Mouse (Mus musculus) midbrain, embryonic 16.5 days (tissue): ENCODE data around the gene Gab2. TPM values are rescaled to one million over a fixed set of nuclear protein-coding genes. Genes with fewer than 3 reads are reported as not detected.

Experiments
- ATAC-seq: fragments of 200-750 bp; cut with Nextera tagmentation; 2 replicates; pipeline ENCODE4 v1.8.0; 2017; ENCODE audit warnings: moderate TSS enrichment
- H3K27ac ChIP-seq: fragments of 300-500 bp; sonication (generic); 2 replicates; pipeline ENCODE4 v1.5.1; 2014; ENCODE audit warnings: mild to moderate bottlenecking, low read length, mixed read lengths
- H3K27me3 ChIP-seq: fragments of 300-500 bp; sonication (generic); 2 replicates; pipeline ENCODE4 v1.6.1; 2014; ENCODE audit warnings: low read depth, low read length, mixed read lengths; ENCODE audit not compliant: control insufficient read depth, insufficient read depth
- H3K36me3 ChIP-seq: fragments of 300-500 bp; sonication (generic); 2 replicates; pipeline ENCODE4 v1.6.1; 2014; ENCODE audit warnings: mild to moderate bottlenecking, low read length, moderate library complexity, mixed read lengths; ENCODE audit not compliant: control insufficient read depth, insufficient read depth
- H3K4me1 ChIP-seq: fragments of 300-500 bp; sonication (generic); 2 replicates; pipeline ENCODE4 v1.6.1; 2014; ENCODE audit warnings: mild to moderate bottlenecking, low read length, mixed read lengths; ENCODE audit not compliant: control insufficient read depth, insufficient read depth
- H3K4me2 ChIP-seq: fragments of 300-500 bp; sonication (generic); 2 replicates; pipeline ENCODE4 v1.6.1; 2014; ENCODE audit warnings: mild to moderate bottlenecking, low read length, mixed read lengths
- H3K4me3 ChIP-seq: fragments of 300-500 bp; sonication (generic); 2 replicates; pipeline ENCODE4 v1.5.1; 2014; ENCODE audit warnings: low read depth, mild to moderate bottlenecking, low read length, moderate library complexity, mixed read lengths
- H3K9ac ChIP-seq: fragments of 300-500 bp; sonication (generic); 2 replicates; pipeline ENCODE4 v1.6.1; 2014; ENCODE audit warnings: low read depth, low read length, mixed read lengths
- H3K9me3 ChIP-seq: fragments of 300-500 bp; sonication (generic); replicated peaks from 2 replicates; pipeline ENCODE4 v1.6.1; 2014; ENCODE audit warnings: mild to moderate bottlenecking, low read length, mixed read lengths; ENCODE audit not compliant: control insufficient read depth, poor library complexity, severe bottlenecking
- WGBS: fragments of 180-500 bp; shearing (Covaris S2); extraction: QIAGEN DNeasy Blood & Tissue Kit; methylation state at CpG from one replicate; pipeline ENCODE4 v1.1.7; 2014; 5-methylcytosine and 5-hydroxymethylcytosine counted together
- polyA plus RNA-seq: library from polyadenylated mRNA; unstranded; fragments of >200 nt; fragmentation: Nextera tagmentation; extraction: Ambion mirVana; gene quantifications from 2 replicates; pipeline ENCODE4 v1.2.1, GENCODE M21; 2015

The Gab2 gene
- polyA plus RNA-seq, 1 experiment from 2014 or later: 20.3 TPM

DNA sequence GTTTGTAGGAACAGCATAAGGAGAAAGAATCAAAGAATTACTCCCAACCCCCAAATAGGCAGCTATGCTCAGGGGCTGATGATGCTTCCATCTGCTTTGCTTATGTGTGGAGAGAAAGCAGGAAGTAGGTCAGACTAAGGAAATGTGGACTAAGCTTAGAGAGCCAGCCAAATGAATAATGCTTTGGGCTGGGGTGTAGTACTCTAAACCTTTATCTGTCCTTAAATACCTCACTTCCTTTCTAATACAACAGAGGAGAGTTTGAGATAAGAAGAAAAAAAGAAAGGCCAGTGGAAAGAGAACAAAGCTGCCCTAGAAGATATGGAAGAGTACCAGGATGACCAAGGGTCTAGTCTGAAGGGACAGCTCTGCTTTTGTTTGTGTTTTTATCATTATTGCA lies 189.0 kb downstream of the Gab2 start:
- no peak overlapping the region for H3K4me3 ChIP-seq
- 0 out of 2 replicates have a peak, but pooled peaks cover 3% of the 10 kb centered on the region for H3K36me3 ChIP-seq
- no peak for ATAC-seq
- no peak overlapping the region for H3K27ac ChIP-seq
- no peaks in the 10 kb centered on the region for H3K27me3 ChIP-seq
- H3K9ac ChIP-seq: no peak overlapping the region
- H3K4me1 ChIP-seq: no peaks in the 10 kb centered on the region
- H3K9me3 ChIP-seq: no peaks in the 10 kb centered on the region
- no peak overlapping the region for H3K4me2 ChIP-seq

DNA sequence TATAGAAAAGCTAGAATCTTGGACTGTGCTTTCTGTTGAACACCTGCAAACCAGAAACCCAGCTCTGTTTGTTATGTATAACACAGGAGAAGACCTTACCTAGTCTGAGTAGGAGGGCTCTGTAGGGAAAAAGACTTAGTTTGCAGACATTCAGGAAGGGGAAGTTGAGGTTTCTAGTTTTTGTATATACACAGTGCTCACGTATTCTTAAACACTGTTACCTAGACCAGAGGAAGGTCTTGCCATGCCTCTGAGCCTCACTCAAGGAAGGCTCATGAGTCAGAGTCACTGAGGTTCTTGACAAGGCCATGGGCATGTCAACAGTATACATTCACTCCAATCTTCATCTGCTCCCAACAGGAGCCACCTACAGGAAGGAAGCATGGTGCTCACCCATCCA lies 189.7 kb downstream of the Gab2 start:
- H3K4me1 ChIP-seq: no peaks in the 10 kb centered on the region

DNA sequence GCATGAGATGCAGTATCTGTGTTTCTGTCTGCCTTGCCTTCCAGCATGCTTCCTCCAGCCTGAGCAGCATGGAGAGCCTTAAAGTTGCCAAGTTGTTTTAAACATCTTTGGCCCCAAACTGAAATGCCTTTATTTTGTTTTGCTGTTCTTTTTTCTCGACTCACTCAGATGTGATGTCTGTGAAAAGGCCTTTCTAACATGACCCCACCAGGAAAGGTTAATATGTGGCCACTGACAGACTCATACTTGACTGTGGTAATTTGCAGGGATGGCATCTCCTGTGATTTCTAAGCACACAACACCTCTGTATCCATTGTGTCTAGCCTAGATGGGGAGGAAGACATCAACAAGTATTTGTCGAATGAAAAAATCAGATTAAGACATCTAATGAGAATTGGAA lies 215.6 kb downstream of the Gab2 start:
- H3K9me3 ChIP-seq: no peaks in the 10 kb centered on the region
- no peak overlapping the region for H3K27ac ChIP-seq
- H3K36me3 ChIP-seq: peaks cover 4% of the 10 kb centered on the region; the same call in 1 of the 2 replicates
- ATAC-seq: no peak
- H3K9ac ChIP-seq: no peak overlapping the region
- H3K4me1 ChIP-seq: no peaks in the 10 kb centered on the region
- WGBS: 51% methylated on average over 2 of the region's 2 CpGs
- no peak overlapping the region for H3K4me3 ChIP-seq
- no peak overlapping the region for H3K4me2 ChIP-seq
- no peaks in the 10 kb centered on the region for H3K27me3 ChIP-seq

More for the DNA sequence above, 189.7 kb downstream of the Gab2 start:
- Histone ChIP-seq H3K4me3 (no peak overlapping the region), H3K9ac (no peak overlapping the region), H3K36me3 (0 out of 2 replicates have a peak, but pooled peaks cover 3% of the 10 kb centered on the region), H3K9me3 (no peaks in the 10 kb centered on the region), H3K27me3 (no peaks in the 10 kb centered on the region), H3K4me2 (no peak overlapping the region), H3K27ac (no peak overlapping the region)
- 96% methylated on average over 1 of the region's 1 CpGs for WGBS
- no peak for ATAC-seq

DNA sequence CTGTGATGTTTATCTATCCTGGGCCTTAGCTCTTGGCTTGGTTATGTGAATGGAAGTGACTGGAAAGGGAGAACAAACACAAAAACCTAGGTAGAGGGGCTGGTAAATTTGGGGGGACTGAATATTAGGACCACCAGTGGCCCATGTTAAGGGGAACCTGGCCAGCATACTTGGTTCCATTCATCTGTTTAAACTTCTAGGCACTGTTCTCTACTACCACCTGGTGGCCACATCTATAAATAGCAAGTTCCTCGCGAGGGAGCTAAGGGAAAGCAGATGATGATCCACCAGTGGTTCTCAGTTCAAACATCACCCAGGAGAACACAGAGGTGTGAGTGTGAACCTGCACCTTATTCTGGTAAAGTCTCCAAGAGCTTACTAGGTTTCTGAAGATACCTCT lies 216.1 kb downstream of the Gab2 start:
- no peak overlapping the region for H3K27ac ChIP-seq
- no peaks in the 10 kb centered on the region for H3K27me3 ChIP-seq
- no peak overlapping the region for H3K4me3 ChIP-seq
- WGBS: 0% methylated on average over 2 of the region's 2 CpGs
- peak; percentile 71 for ATAC-seq
- H3K9ac ChIP-seq: no peak overlapping the region
- peaks cover 4% of the 10 kb centered on the region; the same call in 1 of the 2 replicates for H3K36me3 ChIP-seq
- H3K4me1 ChIP-seq: no peaks in the 10 kb centered on the region
- no peaks in the 10 kb centered on the region for H3K9me3 ChIP-seq
- H3K4me2 ChIP-seq: no peak overlapping the region

DNA sequence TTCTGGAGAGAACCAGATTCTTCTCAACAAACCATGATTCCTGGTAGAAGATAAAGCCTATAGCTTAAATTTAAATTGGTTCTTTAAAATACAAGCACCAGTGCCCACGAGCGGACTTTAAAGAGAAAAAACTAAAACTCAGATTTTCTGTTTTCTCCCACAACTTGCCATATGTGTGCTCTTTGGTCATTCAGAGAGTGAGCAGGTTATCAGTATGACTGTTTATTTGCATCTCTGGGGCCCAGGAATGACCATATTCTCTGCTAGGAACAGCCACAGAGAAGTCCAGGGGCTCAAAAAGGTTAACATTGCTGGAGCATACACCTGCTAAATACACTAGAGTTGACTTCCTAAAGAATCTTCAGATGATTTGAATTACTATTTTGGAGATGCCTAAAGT lies 216.9 kb downstream of the Gab2 start:
- Histone ChIP-seq H3K27ac (no peak overlapping the region), H3K9ac (no peak overlapping the region), H3K4me2 (no peak overlapping the region), H3K27me3 (no peaks in the 10 kb centered on the region), H3K36me3 (peaks cover 7% of the 10 kb centered on the region), H3K4me1 (no peaks in the 10 kb centered on the region), H3K9me3 (no peaks in the 10 kb centered on the region), H3K4me3 (no peak overlapping the region)
- 93% methylated on average over 2 of the region's 2 CpGs for WGBS
- no peak for ATAC-seq

DNA sequence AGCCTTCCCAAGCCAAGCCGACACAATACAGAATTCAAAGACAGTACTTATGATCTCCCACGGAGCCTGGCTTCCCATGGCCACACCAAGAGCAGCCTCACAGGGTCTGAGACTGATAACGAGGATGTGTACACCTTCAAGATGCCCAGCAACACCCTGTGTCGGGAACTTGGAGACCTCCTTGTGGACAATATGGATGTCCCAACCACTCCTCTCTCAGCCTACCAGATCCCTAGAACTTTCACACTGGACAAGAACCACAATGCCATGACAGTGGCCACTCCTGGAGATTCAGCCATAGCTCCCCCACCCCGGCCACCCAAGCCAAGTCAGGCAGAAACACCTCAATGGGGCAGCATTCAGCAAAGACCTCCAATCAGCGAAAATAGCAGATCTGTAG lies 217.6 kb downstream of the Gab2 start:
- 77% methylated on average over 6 of the region's 6 CpGs for WGBS
- Histone ChIP-seq H3K9me3 (no peaks in the 10 kb centered on the region), H3K4me2 (no peak overlapping the region), H3K36me3 (peaks cover 9% of the 10 kb centered on the region), H3K27ac (no peak overlapping the region), H3K9ac (no peak overlapping the region), H3K27me3 (no peaks in the 10 kb centered on the region), H3K4me1 (no peaks in the 10 kb centered on the region), H3K4me3 (no peak overlapping the region)
- ATAC-seq: no peak

DNA sequence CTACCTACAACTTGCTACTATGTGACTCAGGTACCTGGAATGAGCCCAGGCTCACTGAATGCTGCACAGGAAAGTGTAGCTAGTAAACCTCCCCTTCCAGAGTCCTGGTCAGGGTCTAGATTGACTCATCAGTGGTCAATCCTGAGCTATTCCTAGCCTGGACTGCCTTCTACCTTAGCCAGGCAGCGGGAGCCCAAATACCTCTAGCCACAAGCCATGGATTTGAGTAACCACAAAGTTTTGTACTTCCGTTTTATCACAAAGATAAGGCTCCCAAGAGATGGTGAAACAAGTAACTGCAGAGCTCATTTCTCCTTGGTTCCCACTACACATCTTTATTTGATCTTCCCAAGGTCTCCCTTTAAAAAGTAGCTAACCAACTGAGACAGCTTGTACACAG lies 219.5 kb downstream of the Gab2 start:
- Histone ChIP-seq H3K4me2 (no peak overlapping the region), H3K9me3 (no peaks in the 10 kb centered on the region), H3K27ac (no peak overlapping the region), H3K4me1 (no peaks in the 10 kb centered on the region), H3K27me3 (no peaks in the 10 kb centered on the region), H3K9ac (no peak overlapping the region), H3K36me3 (peaks cover 13% of the 10 kb centered on the region), H3K4me3 (no peak overlapping the region)
- 96% methylated on average over 2 of the region's 2 CpGs for WGBS
- ATAC-seq: no peak

DNA sequence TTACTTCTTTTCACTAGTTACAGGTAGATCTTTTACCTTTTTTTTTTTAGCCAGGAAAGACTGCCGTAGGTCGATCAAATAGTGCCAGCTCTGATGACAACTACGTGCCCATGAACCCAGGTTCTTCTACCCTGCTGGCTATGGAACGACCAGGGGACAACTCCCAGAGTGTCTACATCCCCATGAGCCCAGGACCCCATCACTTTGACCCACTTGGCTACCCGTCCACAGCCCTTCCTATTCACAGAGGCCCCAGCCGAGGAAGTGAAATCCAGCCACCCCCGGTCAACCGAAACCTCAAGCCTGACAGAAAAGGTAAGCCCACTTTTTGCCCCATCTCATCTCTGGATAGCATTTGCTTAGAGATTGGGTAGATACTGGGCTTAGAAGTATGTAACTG lies 219.9 kb downstream of the Gab2 start:
- ATAC-seq: no peak
- 83% methylated on average over 8 of the region's 8 CpGs for WGBS
- H3K36me3 ChIP-seq: peaks cover 13% of the 10 kb centered on the region

DNA sequence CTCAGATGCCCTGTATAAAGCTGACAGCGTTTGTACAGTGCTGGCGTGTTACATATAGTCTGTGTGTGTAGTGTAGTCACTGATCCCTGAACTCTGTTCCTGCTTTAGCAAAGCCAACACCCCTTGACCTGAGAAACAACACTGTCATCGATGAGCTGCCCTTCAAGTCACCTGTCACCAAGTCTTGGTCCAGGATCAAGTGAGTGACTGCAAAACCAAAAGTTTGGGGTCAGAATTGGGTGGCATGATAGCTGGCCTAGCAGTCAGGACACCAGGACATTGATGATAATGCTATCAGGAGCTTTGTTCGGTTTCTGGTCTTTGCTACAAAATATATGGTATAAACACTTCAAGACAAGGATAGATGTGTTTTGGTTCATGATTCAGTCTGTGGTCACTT lies 220.9 kb downstream of the Gab2 start:
- WGBS: 92% methylated on average over 4 of the region's 4 CpGs
- Histone ChIP-seq H3K36me3 (peaks cover 17% of the 10 kb centered on the region), H3K4me3 (no peak overlapping the region), H3K27ac (no peak overlapping the region), H3K9ac (no peak overlapping the region), H3K9me3 (no peaks in the 10 kb centered on the region), H3K4me2 (no peak overlapping the region), H3K4me1 (no peaks in the 10 kb centered on the region), H3K27me3 (no peaks in the 10 kb centered on the region)
- no peak for ATAC-seq

More for the DNA sequence above, 219.9 kb downstream of the Gab2 start:
- H3K4me1 ChIP-seq: no peaks in the 10 kb centered on the region
- no peak overlapping the region for H3K4me3 ChIP-seq
- H3K27ac ChIP-seq: no peak overlapping the region
- H3K9me3 ChIP-seq: no peaks in the 10 kb centered on the region
- no peak overlapping the region for H3K9ac ChIP-seq
- H3K4me2 ChIP-seq: no peak overlapping the region
- H3K27me3 ChIP-seq: no peaks in the 10 kb centered on the region

DNA sequence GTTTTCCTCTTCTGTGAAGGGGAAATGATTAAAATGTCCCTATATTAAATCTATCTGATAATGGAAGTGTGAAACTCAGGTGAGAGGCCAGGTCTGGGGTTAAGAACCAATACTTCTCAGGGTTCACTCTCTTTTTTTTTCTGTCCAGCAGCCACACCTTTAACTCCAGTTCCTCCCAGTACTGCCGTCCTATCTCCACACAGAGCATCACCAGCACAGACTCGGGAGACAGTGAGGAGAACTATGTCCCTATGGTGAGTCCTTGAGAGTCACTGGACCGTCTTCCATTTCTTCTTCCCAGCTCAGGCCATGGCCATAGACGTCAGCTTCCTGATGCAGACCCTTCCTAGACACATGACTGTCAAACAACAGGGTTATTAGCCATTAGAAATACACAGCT lies 221.5 kb downstream of the Gab2 start:
- no peaks in the 10 kb centered on the region for H3K27me3 ChIP-seq
- H3K36me3 ChIP-seq: peaks cover 21% of the 10 kb centered on the region
- H3K9ac ChIP-seq: no peak overlapping the region
- H3K4me1 ChIP-seq: no peaks in the 10 kb centered on the region
- no peak for ATAC-seq
- H3K4me2 ChIP-seq: no peak overlapping the region
- H3K9me3 ChIP-seq: no peaks in the 10 kb centered on the region
- H3K27ac ChIP-seq: no peak overlapping the region
- 85% methylated on average over 4 of the region's 4 CpGs for WGBS
- no peak overlapping the region for H3K4me3 ChIP-seq
